Mouse (Mus musculus): ENCODE data around the gene Fam3b. TPM values are rescaled to one million over a fixed set of nuclear protein-coding genes. Genes with fewer than 3 reads are reported as not detected.

Gene Fam3b
- not detected for total RNA-seq (2022)

GRCm38 (mm10) chr16:97514099-97514940, at the start of gene Fam3b:
Fam3b (minus strand) TSS chr16:97514816.
- no peak for DNase-seq (ENCODE audit: low spot score)

GRCm38 (mm10) chr16:97544340-97544739, 29.7 kb upstream of the Fam3b start:
- DNase-seq (ENCODE audit: low spot score): no peak

GRCm38 (mm10) chr16:97536859-97537258, 22.2 kb upstream of the Fam3b start:
- no peak for DNase-seq (ENCODE audit: low spot score)

GRCm38 (mm10) chr16:97535808-97536413, 21.3 kb upstream of the Fam3b start:
- peak; percentile 77 for DNase-seq (ENCODE audit: low spot score)

GRCm38 (mm10) chr16:97534876-97535461, 20.4 kb upstream of the Fam3b start:
- peak; percentile 87 for DNase-seq (ENCODE audit: low spot score)

GRCm38 (mm10) chr16:97534448-97534847, 19.8 kb upstream of the Fam3b start:
- no peak for DNase-seq (ENCODE audit: low spot score)

GRCm38 (mm10) chr16:97533751-97534150, 19.1 kb upstream of the Fam3b start:
- no peak for DNase-seq (ENCODE audit: low spot score)

- DNase-seq (ENCODE audit: low spot score): no peak
These were observed 18.5 kb upstream of the Fam3b start for GRCm38 (mm10) chr16:97533126-97533525.

- DNase-seq (ENCODE audit: low spot score): no peak
These were observed 14.6 kb upstream of the Fam3b start for GRCm38 (mm10) chr16:97529241-97529640.

- peak; percentile 26 for DNase-seq (ENCODE audit: low spot score)
These were observed 8.4 kb upstream of the Fam3b start for GRCm38 (mm10) chr16:97523024-97523423.

GRCm38 (mm10) chr16:97521983-97522382, 7.4 kb upstream of the Fam3b start:
- DNase-seq (ENCODE audit: low spot score): no peak

GRCm38 (mm10) chr16:97516341-97516740, 1.7 kb upstream of the Fam3b start:
- no peak for DNase-seq (ENCODE audit: low spot score)

- no peak for DNase-seq (ENCODE audit: low spot score)
These were observed 2.3 kb downstream of the Fam3b start for GRCm38 (mm10) chr16:97512347-97512751.

- no peak for DNase-seq (ENCODE audit: low spot score)
These were observed 3.1 kb downstream of the Fam3b start for GRCm38 (mm10) chr16:97511495-97511894.

GRCm38 (mm10) chr16:97510849-97511248, 3.8 kb downstream of the Fam3b start:
- no peak for DNase-seq (ENCODE audit: low spot score)

GRCm38 (mm10) chr16:97507783-97508182, 6.8 kb downstream of the Fam3b start:
- no peak for DNase-seq (ENCODE audit: low spot score)

- DNase-seq (ENCODE audit: low spot score): no peak
These were observed 9.8 kb downstream of the Fam3b start for GRCm38 (mm10) chr16:97504793-97505192.

- DNase-seq (ENCODE audit: low spot score): no peak
These were observed 10.8 kb downstream of the Fam3b start for GRCm38 (mm10) chr16:97503849-97504248.

GRCm38 (mm10) chr16:97500901-97501300, 13.7 kb downstream of the Fam3b start:
- no peak for DNase-seq (ENCODE audit: low spot score)

- DNase-seq (ENCODE audit: low spot score): no peak
These were observed 15.2 kb downstream of the Fam3b start for GRCm38 (mm10) chr16:97499450-97499849.

GRCm38 (mm10) chr16:97498139-97498538, 16.5 kb downstream of the Fam3b start:
- no peak for DNase-seq (ENCODE audit: low spot score)

GRCm38 (mm10) chr16:97497682-97498081, 16.9 kb downstream of the Fam3b start:
- no peak for DNase-seq (ENCODE audit: low spot score)

GRCm38 (mm10) chr16:97496026-97496425, 18.6 kb downstream of the Fam3b start:
- DNase-seq (ENCODE audit: low spot score): no peak

Measured in heart, adult 8-10 months (tissue).